9 mouse cellular contexts compared by ENCODE assay signal in genomic region chr4:124236476-124236875, GRCm38 (mm10).
A peak's percentile ranks its signal among the peaks of the same experiment; 100 is the strongest.
DNase-seq lines count a peak whose midpoint lies in the region; ATAC-seq and TF ChIP-seq lines count a peak whose summit lies in the region.
"Had no signal": no experiment of that assay in that cellular context is flagged by ENCODE, and none has a peak within 500 bp of the region (broad histone marks: within the 10 kb centered on the region; RNA-seq: fewer than 3 reads in every experiment).

No protein-coding gene starts in this region.

- 52% methylated on average over 16 of the region's 16 CpGs for WGBS in heart, embryonic 10.5 days
- WGBS in heart, adult 2 months: 30% methylated on average over 16 of the region's 16 CpGs
- WGBS in intestine, embryonic 15.5 days: 45% methylated on average over 16 of the region's 16 CpGs

- intact Hi-C loops in heart, adult 2 months (cut with DNase I): loop anchor here (10.0 kb wide), 1 partner anchor 158 kb away; no protein-coding TSS in a partner anchor

- no peak for ATAC-seq in intestine, embryonic 15.5 days

- TF ChIP-seq EP300 in heart, adult 2 months (IDR thresholded peaks at IDR 0.05; ENCODE audit: insufficient read depth, low read depth, low read length): peak; percentile 58; the same call in 1 of the 2 replicates

- no peak overlapping the region for H3K4me2 ChIP-seq in intestine, embryonic 15.5 days (replicated peaks)

- TF ChIP-seq POLR2A in heart, adult 2 months (IDR thresholded peaks at IDR 0.05; ENCODE audit: insufficient read depth, low read depth, low read length): 0 out of 2 replicates have a peak, but pooled peaks have one; percentile 22

- H3K4me3 ChIP-seq in heart, embryonic 10.5 days: no peak overlapping the region
- H3K4me3 ChIP-seq in heart, adult 2 months: no peak overlapping the region
- H3K4me3 ChIP-seq in intestine, embryonic 15.5 days (replicated peaks): no peak overlapping the region
- H3K4me3 ChIP-seq: myocyte had no signal

- H3K36me3 ChIP-seq in heart, embryonic 10.5 days: no peaks in the 10 kb centered on the region
- no peaks in the 10 kb centered on the region for H3K36me3 ChIP-seq in heart, adult 2 months (ENCODE audit: control insufficient read depth, insufficient read depth, low read length)
- no peaks in the 10 kb centered on the region for H3K36me3 ChIP-seq in intestine, embryonic 15.5 days

- H3K27ac ChIP-seq in heart, embryonic 10.5 days: no peak overlapping the region
- no peak overlapping the region for H3K27ac ChIP-seq in heart, adult 2 months
- no peak overlapping the region for H3K27ac ChIP-seq in intestine, embryonic 15.5 days

- no peak overlapping the region for H3K9ac ChIP-seq in heart, adult 2 months (ENCODE audit: low read depth, low read length)
- no peak overlapping the region for H3K9ac ChIP-seq in intestine, embryonic 15.5 days

- H3K27me3 ChIP-seq in heart, embryonic 10.5 days (ENCODE audit: insufficient read depth, poor library complexity, severe bottlenecking): peaks cover 6% of the 10 kb centered on the region; the same call in 1 of the 2 replicates
- H3K27me3 ChIP-seq in heart, adult 2 months (ENCODE audit: control insufficient read depth, insufficient read depth, low read length): no peaks in the 10 kb centered on the region
- 0 out of 2 replicates have a peak, but pooled peaks cover 5% of the 10 kb centered on the region for H3K27me3 ChIP-seq in intestine, embryonic 15.5 days (replicated peaks)

- TF ChIP-seq CTCF in heart, adult 2 months (IDR thresholded peaks at IDR 0.05): no peak

- DNase-seq in heart, adult 11 months: peak; percentile 99
- no peak for DNase-seq in heart, embryonic 10.5 days (ENCODE audit: low spot score)
- peak; percentile 63 for DNase-seq in adrenal gland, postnatal 14 days
- DNase-seq in heart, adult 2 months: peak; percentile 82 to 88
- DNase-seq in kidney, postnatal 4 days: peak; percentile 59 to 66
- peak; percentile 84 for DNase-seq in urinary bladder, postnatal 14 days (ENCODE audit: low spot score)
- DNase-seq in natural killer cell, adult 2 months (ENCODE audit: low spot score in 2 of 2): no peak

- no peaks in the 10 kb centered on the region for H3K9me3 ChIP-seq in heart, embryonic 10.5 days
- no peaks in the 10 kb centered on the region for H3K9me3 ChIP-seq in intestine, embryonic 15.5 days

- H3K4me1 ChIP-seq in heart, embryonic 10.5 days: no peaks in the 10 kb centered on the region
- H3K4me1 ChIP-seq in heart, adult 2 months (ENCODE audit: control insufficient read depth, insufficient read depth, low read length): peaks cover 3% of the 10 kb centered on the region; the same call in 1 of the 2 replicates
- H3K4me1 ChIP-seq in intestine, embryonic 15.5 days (replicated peaks): no peaks in the 10 kb centered on the region

- no peaks in the 10 kb centered on the region for H3K79me2 ChIP-seq in heart, adult 2 months (replicated peaks; ENCODE audit: control insufficient read depth, insufficient read depth, low read length)

Comparison
In these comparisons a context has a peak if more than half of its experiments do, and no peak if none do; other contexts are left out.
1. DNase-seq: peak in heart, adult 11 months (single experiment), adrenal gland, postnatal 14 days (single experiment), heart, adult 2 months (2 of 2), kidney, postnatal 4 days (2 of 2) and urinary bladder, postnatal 14 days (single experiment); none in heart, embryonic 10.5 days (single experiment) and natural killer cell, adult 2 months (0 of 2).